Comparison of ENCODE assay signal across 22 mouse cellular contexts in the genomic region with DNA sequence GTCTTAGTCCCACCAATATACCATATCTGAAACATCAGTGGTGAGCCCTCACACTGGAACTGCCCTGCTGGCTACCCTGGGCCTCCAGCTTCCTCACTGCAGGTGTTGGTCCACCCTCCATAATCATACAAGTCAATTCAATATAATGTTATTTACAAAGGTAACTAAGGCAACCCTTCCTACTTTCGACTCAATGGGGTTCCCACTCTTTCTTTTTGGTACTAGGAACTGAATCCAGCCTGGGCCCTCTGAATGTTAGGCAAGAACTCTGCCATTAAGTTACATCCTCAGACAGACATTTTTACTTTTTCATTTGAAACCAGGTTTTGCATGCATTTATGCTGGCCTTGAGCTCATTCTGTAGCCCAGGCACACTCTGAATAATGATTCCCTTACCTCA. TPM values are rescaled to one million over a fixed set of nuclear protein-coding genes. Genes with fewer than 3 reads are reported as not detected.
"Had no signal": no experiment of that assay in that cellular context is flagged by ENCODE, and none has a peak within 500 bp of the region (broad histone marks: within the 10 kb centered on the region; RNA-seq: fewer than 3 reads in every experiment).

No protein-coding gene starts in this region.

- H3K27ac ChIP-seq: kidney, postnatal 0 days; layer of hippocampus, adult 2 months; left cerebral cortex, adult 2 months; liver, embryonic 13.5 days; midbrain, embryonic 10.5 days; midbrain, embryonic 13.5 days; neural tube, embryonic 13.5 days; stomach, embryonic 15.5 days had no signal

- H3K9me3 ChIP-seq: liver, embryonic 13.5 days; megakaryocyte, embryonic 14.5 days; midbrain, embryonic 10.5 days; midbrain, embryonic 13.5 days; neural tube, embryonic 13.5 days; stomach, embryonic 15.5 days had no signal

- ATAC-seq: midbrain, embryonic 13.5 days; midbrain, embryonic 16.5 days had no signal

- H3K4me2 ChIP-seq: liver, embryonic 13.5 days; midbrain, embryonic 13.5 days; neural tube, embryonic 13.5 days; stomach, embryonic 15.5 days had no signal

- H3K9ac ChIP-seq: liver, embryonic 13.5 days; midbrain, embryonic 13.5 days; neural tube, embryonic 13.5 days; stomach, embryonic 15.5 days had no signal

- H3K36me3 ChIP-seq: liver, embryonic 13.5 days; midbrain, embryonic 10.5 days; midbrain, embryonic 13.5 days; neural tube, embryonic 13.5 days; stomach, embryonic 15.5 days had no signal

- H3K4me3 ChIP-seq: layer of hippocampus, adult 2 months; left cerebral cortex, adult 2 months; liver, embryonic 13.5 days; megakaryocyte, embryonic 14.5 days; midbrain, embryonic 10.5 days; midbrain, embryonic 13.5 days; myocyte; neural tube, embryonic 13.5 days; stomach, embryonic 15.5 days had no signal

- H3K27me3 ChIP-seq: midbrain, embryonic 13.5 days; stomach, embryonic 15.5 days had no signal

- DNase-seq: kidney, adult 18-20 months; kidney, postnatal 25 days; layer of hippocampus, adult 9-11 months; layer of hippocampus, postnatal 36 days; liver, embryonic 13.5 days; retina, postnatal 1 day; right cerebral cortex, postnatal 25 days; spleen, adult 18-20 months; thymus, adult 18-20 months had no signal

- H3K4me1 ChIP-seq: liver, embryonic 13.5 days; megakaryocyte, embryonic 14.5 days; midbrain, embryonic 10.5 days; midbrain, embryonic 13.5 days; neural tube, embryonic 13.5 days; stomach, embryonic 15.5 days had no signal

RNA-seq across cellular contexts. Expression of a gene that starts 19.6 kb away (rescaled TPM):
- total RNA-seq: layer of hippocampus, adult 2 months; layer of hippocampus, postnatal 36 days; left cerebral cortex, adult 2 months; left cerebral cortex, postnatal 10 days; left cerebral cortex, postnatal 36 days had no signal
- polyA plus RNA-seq: kidney, embryonic 14.5 days; kidney, postnatal 0 days; midbrain, embryonic 10.5 days; midbrain, embryonic 13.5 days; midbrain, embryonic 16.5 days had no signal
